Mouse (Mus musculus) brain, embryonic 18.5 days (tissue): ENCODE results near the gene Pcgf6.

Experiments
- DNase-seq: peaks from one replicate; pipeline ENCODE4 v3.0.0-alpha.2; 2012; ENCODE audit warnings: low read depth, low spot score

Gene Pcgf6

GRCm38 (mm10) chr19:47050271-47051032 is at the start of gene Pcgf6:
Gene Pcgf6, minus strand, starts transcription at chr19:47050906.
- DNase-seq = peak; percentile 59

- peak; percentile 92 for DNase-seq
These were observed 39.9 kb upstream of the Pcgf6 start, which contains the start of the genes Usmg5 and Pdcd11 for GRCm38 (mm10) chr19:47090550-47091156. Gene Usmg5, minus strand, starts transcription at chr19:47090647. Gene Pdcd11, plus strand, starts transcription at chr19:47090768.

DNA sequence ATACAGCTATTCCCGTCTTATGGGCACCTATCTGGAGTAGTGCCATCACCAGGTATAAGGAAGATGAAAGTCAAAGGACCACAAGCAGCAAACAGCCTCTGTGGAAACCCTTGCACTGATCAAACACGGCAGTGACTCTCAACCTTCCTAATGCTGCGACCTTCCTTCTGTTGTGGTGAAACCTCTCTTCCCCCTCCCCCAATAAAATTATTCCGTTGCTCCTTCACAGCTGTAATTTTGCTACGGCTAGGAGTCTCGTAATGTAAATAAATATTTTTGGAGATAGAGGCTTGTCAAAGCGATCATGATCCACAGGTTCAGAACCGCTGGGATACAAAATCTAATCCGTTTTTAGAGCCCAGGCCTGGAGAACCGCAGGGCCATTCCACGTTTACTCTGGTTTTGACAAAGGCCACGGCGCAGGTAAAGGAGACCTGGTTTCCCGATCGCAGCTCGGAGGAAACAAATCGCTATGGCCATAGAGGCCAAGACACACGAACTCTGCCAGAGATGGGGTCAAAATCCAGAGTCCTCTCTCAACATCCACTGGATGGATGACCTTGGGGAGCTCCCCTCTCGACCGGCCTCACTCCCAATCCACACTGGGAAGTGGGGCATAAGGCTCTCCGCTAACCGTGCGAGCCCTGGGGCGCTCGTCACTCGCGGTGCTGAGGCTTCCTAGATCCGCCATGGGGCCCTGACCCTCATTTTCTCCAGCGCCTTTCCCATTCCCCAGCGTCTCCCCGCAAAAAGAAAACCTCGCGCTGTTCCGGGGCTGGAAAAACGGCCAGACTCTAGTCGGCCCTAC is 39.2 kb upstream of the Pcgf6 start:
- no peak for DNase-seq

DNA sequence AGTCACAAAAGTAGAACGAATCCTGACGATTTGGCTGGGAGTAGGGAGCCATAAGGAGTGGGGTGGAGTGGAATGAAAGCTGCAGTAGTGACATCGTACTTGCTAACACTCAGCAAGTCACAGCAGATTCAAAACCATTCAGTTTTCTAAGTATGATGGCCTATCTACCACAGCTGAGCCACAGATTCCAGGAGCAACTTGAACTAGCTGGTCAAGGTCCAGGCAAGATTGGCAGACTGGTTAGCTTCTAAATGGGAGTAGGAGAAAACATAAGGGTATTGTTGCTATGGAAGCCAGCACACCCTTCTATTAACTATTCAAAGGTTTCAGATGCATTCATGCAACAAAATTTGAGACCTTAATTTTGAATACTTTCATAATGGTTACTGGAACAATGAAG is 37.5 kb upstream of the Pcgf6 start:
- DNase-seq = no peak

DNA sequence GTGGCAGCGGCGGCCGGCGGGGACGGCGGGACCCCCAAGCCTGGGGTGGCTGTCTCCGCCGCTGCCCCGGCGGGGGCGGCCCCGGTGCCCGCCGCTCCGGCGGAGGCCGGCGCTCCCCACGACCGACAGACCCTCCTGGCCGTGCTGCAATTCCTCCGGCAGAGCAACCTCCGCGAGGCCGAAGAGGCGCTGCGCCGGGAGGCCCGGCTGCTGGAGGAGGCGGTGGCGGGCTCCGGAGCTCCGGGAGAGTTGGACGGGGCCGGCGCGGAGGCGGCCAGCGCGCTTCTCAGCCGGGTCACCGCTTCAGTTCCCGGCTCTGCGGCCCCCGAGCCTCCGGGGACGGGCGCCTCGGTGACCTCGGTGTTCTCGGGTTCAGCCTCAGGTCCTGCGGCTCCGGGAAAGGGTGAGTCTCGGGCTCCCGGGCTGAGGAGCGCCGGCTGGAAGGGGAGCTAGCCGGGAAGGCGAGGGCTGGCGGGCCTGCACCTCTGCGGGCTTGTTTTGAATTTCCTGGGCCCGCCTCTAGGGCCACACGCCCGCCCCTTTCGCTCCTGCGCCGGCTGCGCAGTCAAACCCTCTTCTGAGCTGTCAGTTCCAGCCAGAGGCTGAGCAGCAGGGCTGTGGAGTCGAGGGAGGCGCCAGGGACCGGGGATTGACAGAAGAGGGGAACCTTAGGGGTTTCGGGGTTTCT is 17.4 kb upstream of the Pcgf6 start:
- peak; percentile 58 for DNase-seq

- peak; percentile 92 for DNase-seq
These were observed 16.6 kb upstream of the Pcgf6 start, which contains the start of gene Taf5 for GRCm38 (mm10) chr19:47067096-47067882. Gene Taf5, plus strand, starts transcription at chr19:47067746.

DNA sequence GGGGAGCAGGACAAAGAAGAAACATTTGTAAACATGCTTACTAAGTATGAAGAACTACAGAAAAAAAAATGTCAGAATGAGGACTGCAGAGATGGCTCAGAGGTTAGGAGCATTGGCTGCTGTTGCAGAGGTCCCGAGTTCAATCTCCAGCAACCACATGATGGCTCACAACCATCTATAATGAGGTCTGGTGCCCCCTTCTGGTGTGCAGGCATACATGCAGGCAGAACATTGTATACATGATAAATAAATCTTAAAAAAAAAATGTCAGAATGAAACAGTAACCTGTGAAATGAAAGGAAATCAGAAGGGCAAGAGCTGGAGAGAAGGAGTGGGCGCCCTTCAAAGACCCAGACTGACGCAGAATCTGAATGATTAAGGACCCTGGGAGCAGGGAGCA is 15.2 kb upstream of the Pcgf6 start:
- DNase-seq = no peak

DNA sequence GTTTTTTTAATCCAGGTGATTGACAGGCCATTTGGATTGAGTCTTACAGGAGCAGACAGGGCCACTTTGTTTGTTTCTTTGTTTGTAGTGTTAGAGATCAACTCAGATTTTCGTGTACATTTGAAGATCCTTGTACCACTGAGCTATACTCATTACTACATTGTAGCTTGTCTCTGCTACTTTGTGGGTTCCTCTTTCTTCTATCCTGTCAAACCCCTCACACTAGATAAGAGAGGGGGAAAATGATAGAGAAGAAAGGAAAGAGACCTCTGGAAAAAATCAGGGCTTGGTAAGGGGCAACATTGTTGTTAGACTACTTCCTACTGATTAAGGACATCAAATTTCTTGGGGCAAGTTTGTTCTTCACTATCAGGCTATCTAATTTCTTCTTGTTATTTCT is 7.0 kb upstream of the Pcgf6 start:
- no peak for DNase-seq

- no peak for DNase-seq
These were observed 2.8 kb upstream of the Pcgf6 start for GRCm38 (mm10) chr19:47053471-47053870.

DNA sequence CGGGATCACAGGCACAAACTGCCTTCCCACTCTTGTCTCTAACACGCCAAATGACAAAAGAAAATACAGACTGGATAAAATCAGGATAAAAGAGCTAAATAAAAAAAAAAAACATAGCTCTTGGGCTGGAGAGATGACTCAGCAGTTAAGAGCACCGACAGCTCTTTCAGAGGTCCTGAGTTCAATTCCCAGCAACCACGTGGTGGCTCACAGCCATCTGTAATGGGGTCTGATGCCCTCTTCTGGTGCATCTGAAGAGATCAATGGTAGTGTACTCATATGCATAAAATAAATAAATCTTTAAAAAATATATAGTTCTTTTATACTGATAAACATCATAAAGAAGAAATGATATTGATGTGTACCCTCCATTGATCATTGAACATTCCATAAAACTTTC is 2.2 kb upstream of the Pcgf6 start:
- DNase-seq = no peak

DNA sequence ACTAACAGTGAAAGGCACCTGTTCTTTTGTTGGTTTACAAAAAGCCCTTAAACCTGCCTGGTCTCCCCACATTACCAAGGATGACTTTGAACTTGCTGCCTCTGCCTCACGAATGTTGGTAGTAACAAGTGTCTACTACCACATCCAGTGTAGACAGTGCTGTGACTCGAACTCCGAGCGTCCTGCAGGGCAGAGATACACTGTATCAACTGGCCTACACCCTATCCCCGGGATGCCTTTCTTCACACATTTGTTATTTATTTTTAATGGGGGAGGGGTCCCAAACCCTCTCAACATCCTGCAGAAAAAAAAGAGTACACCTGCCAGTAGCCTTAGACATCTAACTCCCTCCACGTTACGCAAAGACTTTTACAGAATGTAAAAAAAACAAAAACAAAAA is 866 bp downstream of the Pcgf6 start:
- no peak for DNase-seq

DNA sequence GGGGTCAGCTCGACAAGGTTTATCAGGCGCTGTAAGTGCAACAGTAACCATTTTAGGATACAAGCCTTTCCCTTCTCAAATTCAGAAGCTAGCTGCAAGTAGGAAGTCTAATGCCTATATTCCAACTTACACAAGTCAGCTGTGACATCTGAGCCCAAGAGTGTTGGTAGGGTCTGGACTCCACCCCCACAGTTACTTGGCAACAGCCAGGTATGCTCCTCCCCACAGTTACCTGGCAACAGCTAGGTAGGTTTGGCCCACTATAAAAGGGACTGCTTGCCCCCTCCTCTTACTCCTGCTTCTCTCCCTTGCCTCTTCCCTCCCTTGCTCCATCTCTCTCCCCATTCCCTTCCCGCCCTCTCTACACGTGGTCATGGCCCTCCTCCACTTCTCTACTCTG is 1.6 kb downstream of the Pcgf6 start:
- DNase-seq = no peak

DNA sequence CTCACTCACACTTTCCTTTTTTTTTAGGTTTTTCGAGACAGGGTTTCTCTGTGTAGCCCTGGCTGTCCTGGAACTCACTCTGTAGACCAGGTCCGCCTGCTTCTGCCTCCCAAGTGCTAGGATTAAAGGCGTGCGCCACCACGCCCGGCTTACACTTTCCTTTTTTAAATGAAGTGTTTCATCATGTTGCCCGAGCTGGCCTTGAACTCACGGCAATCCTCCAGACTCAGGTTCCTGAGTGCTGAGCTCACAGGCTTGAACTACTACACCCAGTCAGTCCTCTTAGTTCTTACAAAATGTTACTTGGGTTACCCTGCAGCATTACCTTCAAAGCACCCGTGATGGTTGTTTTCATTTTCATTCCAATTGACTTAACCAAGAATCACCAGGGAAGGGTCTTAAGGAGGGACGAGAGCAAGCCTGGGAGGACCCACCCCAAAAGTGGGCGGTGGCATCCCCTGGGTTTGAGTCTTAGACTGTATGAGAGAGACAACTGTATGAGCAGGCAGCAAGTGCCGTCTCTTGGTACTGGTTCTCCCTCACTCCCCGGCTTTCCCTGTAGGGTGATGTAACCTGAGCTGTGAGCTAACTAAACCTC is 3.4 kb downstream of the Pcgf6 start:
- no peak for DNase-seq

GRCm38 (mm10) chr19:47046343-47046742 is 4.4 kb downstream of the Pcgf6 start:
- no peak for DNase-seq

DNA sequence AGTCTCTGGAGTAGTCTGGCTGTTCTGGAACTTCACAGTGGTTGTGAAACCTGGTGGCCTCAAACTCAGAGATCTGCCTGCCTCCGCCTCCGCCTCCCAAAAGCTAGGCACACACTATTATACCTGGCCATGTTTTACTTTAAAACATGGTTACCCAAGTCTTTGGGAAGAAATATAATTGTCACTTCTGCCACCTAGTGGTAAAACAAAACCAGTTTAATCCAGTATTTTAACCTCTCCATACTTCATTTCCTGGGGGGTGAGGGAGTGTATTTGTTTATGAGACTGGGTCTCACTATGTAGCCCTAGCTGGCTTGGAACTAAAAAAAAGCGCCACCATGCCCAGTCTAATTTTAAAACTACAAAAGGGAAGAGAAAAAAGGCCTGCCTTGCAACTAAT is 7.1 kb downstream of the Pcgf6 start:
- DNase-seq = no peak

DNA sequence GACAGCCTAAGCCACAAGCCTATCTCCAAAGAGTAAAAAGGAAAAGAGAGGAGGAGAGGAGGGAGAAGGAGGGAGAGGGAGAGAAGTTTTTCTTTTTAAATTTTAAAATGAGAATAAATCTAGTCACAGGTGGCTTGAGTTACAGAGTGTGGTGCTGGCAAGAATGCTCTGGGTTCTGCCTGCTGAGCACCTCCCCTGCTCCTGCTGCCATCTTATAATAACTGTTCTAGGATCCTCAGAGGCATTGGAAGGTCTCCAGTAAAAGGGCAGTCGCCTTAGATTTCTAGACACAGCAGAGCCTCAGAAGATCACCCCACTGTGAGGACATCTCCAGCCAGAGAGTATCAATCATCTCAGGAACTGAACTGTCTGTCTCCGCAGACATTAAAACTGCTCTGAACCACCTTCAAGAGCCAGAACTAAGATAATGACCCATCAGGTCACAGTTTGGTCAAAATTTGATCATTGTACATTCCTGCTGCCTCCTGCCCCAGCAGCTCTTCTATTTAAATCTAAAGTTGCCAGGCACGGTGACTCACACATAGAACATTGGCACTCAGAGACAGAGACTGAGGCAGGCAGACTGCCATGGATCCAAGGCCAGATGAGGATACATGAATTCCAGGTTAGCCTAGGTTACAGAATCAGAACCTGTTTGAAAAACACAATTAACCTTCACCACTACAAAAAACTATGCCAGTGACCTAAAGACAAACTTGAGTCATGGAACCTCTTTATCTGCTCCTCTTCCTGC is 9.8 kb downstream of the Pcgf6 start:
- DNase-seq = no peak

GRCm38 (mm10) chr19:47036596-47036995 is 14.1 kb downstream of the Pcgf6 start:
- DNase-seq = no peak

GRCm38 (mm10) chr19:47034916-47035315 is 15.8 kb downstream of the Pcgf6 start:
- no peak for DNase-seq

DNA sequence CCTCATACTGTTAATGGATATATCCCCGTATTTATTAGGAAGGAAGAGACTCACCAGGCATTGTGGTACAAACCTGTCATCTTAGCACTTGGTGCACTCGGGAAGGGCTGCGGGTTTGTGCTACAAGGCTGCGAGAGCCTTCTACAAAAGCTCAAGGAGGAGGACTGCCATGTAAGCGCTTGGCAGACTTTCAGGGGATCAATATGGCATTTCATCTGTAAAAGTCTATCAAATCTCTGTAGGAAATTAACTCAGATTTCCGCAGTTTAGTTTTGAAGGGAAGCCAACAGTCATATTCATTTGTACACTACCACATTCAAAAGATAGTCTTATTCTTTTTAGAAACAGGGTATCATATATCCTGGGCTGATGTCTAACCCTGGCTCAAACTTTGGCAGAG is 18.9 kb downstream of the Pcgf6 start:
- no peak for DNase-seq

GRCm38 (mm10) chr19:47029796-47030195 is 20.9 kb downstream of the Pcgf6 start:
- no peak for DNase-seq
